Mouse (Mus musculus): Measurements from ENCODE around the gene Gm49321. TPM values are rescaled to one million over a fixed set of nuclear protein-coding genes. Genes with fewer than 3 reads are reported as not detected.

Gene Gm49321
- polyA plus RNA-seq (2012; rRNA removed): not detected in 2 replicates

DNA sequence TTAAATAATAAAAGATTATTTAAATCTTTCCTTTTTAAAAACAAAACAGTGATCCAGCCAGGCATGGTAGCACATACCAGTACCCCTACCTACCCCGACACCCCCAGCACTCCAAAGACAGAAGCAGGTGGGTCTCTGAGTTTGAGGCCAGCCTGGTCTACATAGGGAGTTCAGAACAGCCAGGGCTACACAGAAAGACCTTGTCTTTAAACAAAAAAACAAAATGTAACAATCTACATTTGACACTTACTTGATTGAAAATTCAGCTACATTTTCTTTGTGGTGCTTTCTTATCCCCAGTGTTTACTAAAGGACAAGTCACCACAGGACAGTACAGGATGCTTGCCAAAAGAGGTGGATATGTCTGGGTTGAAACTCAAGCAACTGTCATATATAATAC, at the start of gene Gm49321:
Gene Gm49321, plus strand, starts transcription at position 301 of the 400 bp plus-strand sequence.
- no peak for TF ChIP-seq POLR2A (IDR thresholded peaks at IDR 0.05; ENCODE audit: borderline replicate concordance, insufficient read depth, low read length)
- TF ChIP-seq CTCF (IDR thresholded peaks at IDR 0.05; ENCODE audit: borderline replicate concordance, insufficient read depth, low read depth, low read length): no peak
- no peak for DNase-seq
- Histone ChIP-seq H3K4me3 (replicated peaks; ENCODE audit: insufficient read depth, low read depth, low read length) (no peak within 1 kb of the TSS), H3K27me3 (ENCODE audit: control insufficient read depth, insufficient read depth, low read length) (no peaks in the 10 kb centered on the region), H3K27ac (ENCODE audit: insufficient read depth, low read length) (no peak within 1 kb of the TSS), H3K4me1 (ENCODE audit: control insufficient read depth, insufficient read depth, low read length) (no peaks in the 10 kb centered on the region)
- 98% methylated on average over 1 of the region's 1 CpGs for WGBS

DNA sequence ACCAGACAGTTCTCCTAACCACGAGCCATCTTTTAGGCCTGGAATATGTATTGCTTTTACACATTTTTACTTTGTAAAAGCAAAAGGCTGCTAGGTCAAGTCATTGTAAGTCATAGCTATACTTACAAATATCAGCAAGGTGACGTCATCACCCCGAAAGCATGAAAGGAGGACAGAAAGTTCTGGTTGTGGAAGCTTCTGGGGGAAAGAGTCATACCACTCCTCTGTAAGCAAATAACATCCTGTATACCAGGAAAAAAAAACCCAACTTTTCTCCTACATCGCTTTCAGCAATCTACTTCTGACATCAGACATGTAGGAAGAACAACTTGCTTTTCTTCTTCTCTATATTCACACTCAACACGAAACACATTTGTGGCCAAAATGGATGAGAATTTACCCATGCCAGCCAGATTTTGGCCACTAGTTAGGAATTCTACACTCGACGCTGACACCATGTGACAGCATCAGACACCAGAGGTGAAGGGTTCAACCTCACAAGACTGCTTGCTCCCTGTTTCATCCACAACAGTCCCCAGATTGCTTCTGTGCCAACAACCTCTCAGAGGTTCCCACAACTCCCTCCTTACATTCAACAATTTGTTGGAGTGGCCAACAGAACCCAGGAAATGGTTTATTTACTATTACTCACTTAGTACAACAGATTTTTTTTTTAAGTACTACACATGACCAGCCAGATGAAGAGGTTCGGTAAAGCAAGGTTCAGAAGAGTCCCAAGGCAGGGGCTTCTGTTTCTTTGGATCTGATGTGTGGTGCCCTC, 49.3 kb upstream of the Gm49321 start:
- Histone ChIP-seq H3K27ac (ENCODE audit: insufficient read depth, low read length) (no peak overlapping the region), H3K4me1 (ENCODE audit: control insufficient read depth, insufficient read depth, low read length) (peaks cover 6% of the 10 kb centered on the region; the same call in 1 of the 2 replicates), H3K4me3 (replicated peaks; ENCODE audit: insufficient read depth, low read depth, low read length) (no peak overlapping the region), H3K27me3 (ENCODE audit: control insufficient read depth, insufficient read depth, low read length) (no peaks in the 10 kb centered on the region)
- no peak for DNase-seq
- 86% methylated on average over 8 of the region's 8 CpGs for WGBS
- no peak for TF ChIP-seq CTCF (IDR thresholded peaks at IDR 0.05; ENCODE audit: borderline replicate concordance, insufficient read depth, low read depth, low read length)
- TF ChIP-seq POLR2A (IDR thresholded peaks at IDR 0.05; ENCODE audit: borderline replicate concordance, insufficient read depth, low read length): no peak

DNA sequence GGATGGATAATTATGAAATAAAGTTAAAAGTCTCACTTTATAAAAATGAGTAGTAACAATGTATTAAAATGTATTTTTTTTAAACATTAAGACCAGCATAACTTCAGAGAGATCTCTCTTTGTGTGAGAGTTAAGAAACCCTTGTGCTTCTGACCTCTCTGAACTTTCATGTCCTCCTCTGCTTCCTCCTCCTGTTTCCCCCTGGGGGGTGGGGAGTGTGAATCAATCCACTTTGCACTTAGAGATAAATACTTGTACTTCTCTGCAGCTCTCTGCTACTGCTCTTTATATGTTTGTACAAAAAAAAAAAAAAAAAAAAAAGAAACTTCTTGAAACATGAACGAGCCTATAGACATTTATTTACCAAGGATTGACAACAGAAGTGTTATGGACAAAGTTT, 47.9 kb upstream of the Gm49321 start:
- WGBS: 70% methylated on average over 1 of the region's 1 CpGs
- no peak overlapping the region for H3K27ac ChIP-seq (ENCODE audit: insufficient read depth, low read length)
- DNase-seq: no peak

DNA sequence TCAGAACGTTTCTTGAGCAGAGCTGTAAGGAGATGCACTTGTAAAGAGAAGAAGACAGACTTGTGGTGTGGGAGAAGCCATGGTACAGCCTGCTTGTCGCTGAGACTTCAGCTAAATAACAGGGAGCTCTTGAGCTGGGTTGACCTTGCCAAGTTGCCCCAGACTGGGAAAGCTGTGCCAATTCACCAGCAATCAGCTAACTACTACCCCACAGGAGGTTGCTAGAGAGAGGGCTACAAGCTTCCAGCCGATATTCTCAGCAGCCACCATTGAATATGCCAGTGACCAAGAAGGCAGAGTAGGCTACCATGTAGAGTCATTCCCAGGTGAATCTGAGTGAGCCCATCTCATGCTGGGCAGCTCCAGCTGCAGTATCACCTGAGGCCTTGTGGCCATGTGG, 47.4 kb upstream of the Gm49321 start:
- DNase-seq: peak; percentile 46 to 61
- H3K27ac ChIP-seq (ENCODE audit: insufficient read depth, low read length): no peak overlapping the region
- WGBS: 11% methylated on average over 3 of the region's 3 CpGs

More for the DNA sequence above, 47.9 kb upstream of the Gm49321 start:
- Histone ChIP-seq H3K27me3 (ENCODE audit: control insufficient read depth, insufficient read depth, low read length) (no peaks in the 10 kb centered on the region), H3K4me3 (replicated peaks; ENCODE audit: insufficient read depth, low read depth, low read length) (no peak overlapping the region), H3K4me1 (ENCODE audit: control insufficient read depth, insufficient read depth, low read length) (peaks cover 6% of the 10 kb centered on the region; the same call in 1 of the 2 replicates)
- TF ChIP-seq POLR2A (IDR thresholded peaks at IDR 0.05; ENCODE audit: borderline replicate concordance, insufficient read depth, low read length) (no peak), CTCF (IDR thresholded peaks at IDR 0.05; ENCODE audit: borderline replicate concordance, insufficient read depth, low read depth, low read length) (no peak)

DNA sequence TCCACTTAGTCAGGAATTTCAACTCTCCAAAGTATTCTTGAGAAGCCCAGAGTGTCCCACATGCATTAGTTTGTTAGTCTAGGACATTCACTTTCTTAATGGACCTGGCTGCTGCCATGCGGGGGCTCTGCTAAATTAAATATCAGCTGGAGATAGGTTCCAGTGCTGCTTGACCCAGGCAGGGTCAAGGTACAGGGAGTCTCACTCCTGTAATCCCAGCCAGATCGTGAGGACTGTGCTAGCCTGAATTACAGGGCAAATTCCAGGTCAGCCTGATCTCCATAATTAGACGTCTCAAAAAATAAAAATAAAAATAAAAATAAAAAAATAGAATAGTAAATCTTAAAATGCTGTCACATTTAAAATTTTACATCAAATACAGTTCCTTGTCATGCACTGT, 44.8 kb upstream of the Gm49321 start:
- WGBS: 92% methylated on average over 3 of the region's 3 CpGs
- no peak overlapping the region for H3K4me3 ChIP-seq (replicated peaks; ENCODE audit: insufficient read depth, low read depth, low read length)
- TF ChIP-seq CTCF (IDR thresholded peaks at IDR 0.05; ENCODE audit: borderline replicate concordance, insufficient read depth, low read depth, low read length) (no peak), POLR2A (IDR thresholded peaks at IDR 0.05; ENCODE audit: borderline replicate concordance, insufficient read depth, low read length) (no peak)
- no peak overlapping the region for H3K27ac ChIP-seq (ENCODE audit: insufficient read depth, low read length)
- no peaks in the 10 kb centered on the region for H3K27me3 ChIP-seq (ENCODE audit: control insufficient read depth, insufficient read depth, low read length)
- DNase-seq: no peak
- H3K4me1 ChIP-seq (ENCODE audit: control insufficient read depth, insufficient read depth, low read length): peaks cover 6% of the 10 kb centered on the region; the same call in 1 of the 2 replicates

More for the DNA sequence above, 47.4 kb upstream of the Gm49321 start:
- TF ChIP-seq POLR2A (IDR thresholded peaks at IDR 0.05; ENCODE audit: borderline replicate concordance, insufficient read depth, low read length): no peak
- no peak for TF ChIP-seq CTCF (IDR thresholded peaks at IDR 0.05; ENCODE audit: borderline replicate concordance, insufficient read depth, low read depth, low read length)
- Histone ChIP-seq H3K4me1 (ENCODE audit: control insufficient read depth, insufficient read depth, low read length) (peaks cover 6% of the 10 kb centered on the region; the same call in 1 of the 2 replicates), H3K27me3 (ENCODE audit: control insufficient read depth, insufficient read depth, low read length) (no peaks in the 10 kb centered on the region), H3K4me3 (replicated peaks; ENCODE audit: insufficient read depth, low read depth, low read length) (no peak overlapping the region)

DNA sequence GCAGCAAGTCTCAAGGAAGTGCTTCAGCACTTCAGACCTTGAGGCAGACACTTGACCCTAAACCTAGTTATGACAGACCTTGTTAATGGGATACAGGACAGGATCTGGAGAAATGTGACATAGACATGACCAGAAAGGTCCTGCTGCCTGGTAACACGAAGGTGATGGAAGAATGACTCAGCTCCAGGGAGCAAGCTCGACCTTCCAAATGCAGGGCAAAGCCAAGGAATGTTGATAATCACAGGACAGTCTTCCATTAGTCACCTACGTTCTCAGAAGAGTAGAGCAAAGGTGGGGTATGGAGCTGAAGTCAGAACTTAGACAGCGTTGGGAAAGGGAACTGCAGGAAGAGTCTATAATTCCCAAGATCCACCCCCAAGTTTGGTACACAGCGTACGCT, 42.6 kb upstream of the Gm49321 start:
- WGBS: 80% methylated on average over 6 of the region's 6 CpGs
- Histone ChIP-seq H3K4me1 (ENCODE audit: control insufficient read depth, insufficient read depth, low read length) (peaks cover 5% of the 10 kb centered on the region; the same call in 1 of the 2 replicates), H3K4me3 (replicated peaks; ENCODE audit: insufficient read depth, low read depth, low read length) (no peak overlapping the region), H3K27me3 (ENCODE audit: control insufficient read depth, insufficient read depth, low read length) (no peaks in the 10 kb centered on the region), H3K27ac (ENCODE audit: insufficient read depth, low read length) (no peak overlapping the region)
- DNase-seq: no peak
- TF ChIP-seq CTCF (IDR thresholded peaks at IDR 0.05; ENCODE audit: borderline replicate concordance, insufficient read depth, low read depth, low read length) (no peak), POLR2A (IDR thresholded peaks at IDR 0.05; ENCODE audit: borderline replicate concordance, insufficient read depth, low read length) (no peak)

DNA sequence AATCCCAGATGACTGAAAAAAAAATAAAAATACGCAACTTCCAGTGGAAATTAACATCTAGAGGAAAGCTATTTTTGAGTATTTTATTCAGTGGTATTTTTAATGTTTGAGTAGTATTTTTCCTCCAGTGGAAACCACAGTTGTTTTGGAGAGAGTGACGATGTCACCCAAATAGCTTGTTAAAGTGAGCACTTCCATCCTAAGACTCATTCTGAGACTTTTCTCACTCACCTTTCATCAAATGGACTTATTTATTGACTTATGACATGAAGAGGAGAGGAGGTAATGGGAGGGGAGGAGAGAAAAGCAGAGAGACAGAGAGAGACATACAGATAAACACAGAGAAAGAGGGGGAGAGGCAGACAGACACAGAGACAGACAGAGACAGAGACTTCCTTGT, 41.8 kb upstream of the Gm49321 start:
- 96% methylated on average over 2 of the region's 2 CpGs for WGBS
- no peak overlapping the region for H3K4me3 ChIP-seq (replicated peaks; ENCODE audit: insufficient read depth, low read depth, low read length)
- no peak for TF ChIP-seq POLR2A (IDR thresholded peaks at IDR 0.05; ENCODE audit: borderline replicate concordance, insufficient read depth, low read length)
- no peak for TF ChIP-seq CTCF (IDR thresholded peaks at IDR 0.05; ENCODE audit: borderline replicate concordance, insufficient read depth, low read depth, low read length)
- no peaks in the 10 kb centered on the region for H3K27me3 ChIP-seq (ENCODE audit: control insufficient read depth, insufficient read depth, low read length)
- H3K4me1 ChIP-seq (ENCODE audit: control insufficient read depth, insufficient read depth, low read length): no peaks in the 10 kb centered on the region
- no peak overlapping the region for H3K27ac ChIP-seq (ENCODE audit: insufficient read depth, low read length)
- DNase-seq: no peak

DNA sequence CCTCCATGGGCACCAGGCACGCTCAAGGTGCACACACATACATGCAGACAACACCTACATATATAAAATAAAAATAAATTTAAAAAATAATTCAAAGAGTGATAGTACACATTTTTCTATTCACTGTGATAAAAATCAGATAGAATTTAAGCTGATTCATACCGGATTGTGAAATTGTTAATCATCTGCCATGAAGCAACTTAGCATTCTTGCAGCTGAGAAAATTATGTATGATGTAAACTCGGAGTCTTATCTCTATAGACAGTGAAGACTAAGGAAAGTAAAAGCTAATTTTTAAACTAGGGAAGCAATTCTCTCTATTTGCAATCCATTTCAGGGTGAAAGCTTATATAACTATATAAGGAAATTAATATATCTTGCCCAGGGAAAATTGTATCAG, 41.0 kb upstream of the Gm49321 start:
- Histone ChIP-seq H3K27me3 (ENCODE audit: control insufficient read depth, insufficient read depth, low read length) (no peaks in the 10 kb centered on the region), H3K27ac (ENCODE audit: insufficient read depth, low read length) (no peak overlapping the region), H3K4me1 (ENCODE audit: control insufficient read depth, insufficient read depth, low read length) (no peaks in the 10 kb centered on the region), H3K4me3 (replicated peaks; ENCODE audit: insufficient read depth, low read depth, low read length) (no peak overlapping the region)
- TF ChIP-seq CTCF (IDR thresholded peaks at IDR 0.05; ENCODE audit: borderline replicate concordance, insufficient read depth, low read depth, low read length) (no peak), POLR2A (IDR thresholded peaks at IDR 0.05; ENCODE audit: borderline replicate concordance, insufficient read depth, low read length) (no peak)
- DNase-seq: no peak
- 90% methylated on average over 3 of the region's 3 CpGs for WGBS

Data from cerebellum, adult 2 months (tissue).